Mouse (Mus musculus): Measurements from ENCODE around the gene Gm48551.

Gm48551 gene

GRCm38 (mm10) chr10:81404082-81404481, 19.8 kb downstream of the Gm48551 start:
- no peak for DNase-seq (ENCODE audit: inconsistent ontology term)

DNA sequence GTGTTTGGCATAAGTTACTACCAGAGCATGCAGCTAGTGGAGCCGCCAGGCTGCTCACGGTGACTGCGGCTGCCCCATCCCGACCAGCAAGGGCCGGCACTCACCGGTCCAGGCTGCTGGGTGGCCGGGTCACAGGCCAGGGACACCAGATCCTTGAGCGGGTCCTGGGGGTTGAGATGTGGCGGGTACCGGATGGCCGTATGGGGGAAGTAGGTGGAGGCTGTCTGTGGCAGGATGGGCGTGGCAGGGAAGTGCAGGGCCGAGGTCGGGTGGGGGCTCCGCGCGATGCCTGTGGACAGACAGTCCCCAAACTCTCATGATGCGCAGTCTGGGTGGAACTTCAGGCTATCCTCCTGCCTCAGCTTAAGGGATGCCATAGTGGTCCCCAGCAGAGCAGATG, 20.5 kb downstream of the Gm48551 start:
- no peak for DNase-seq (ENCODE audit: inconsistent ontology term)

DNA sequence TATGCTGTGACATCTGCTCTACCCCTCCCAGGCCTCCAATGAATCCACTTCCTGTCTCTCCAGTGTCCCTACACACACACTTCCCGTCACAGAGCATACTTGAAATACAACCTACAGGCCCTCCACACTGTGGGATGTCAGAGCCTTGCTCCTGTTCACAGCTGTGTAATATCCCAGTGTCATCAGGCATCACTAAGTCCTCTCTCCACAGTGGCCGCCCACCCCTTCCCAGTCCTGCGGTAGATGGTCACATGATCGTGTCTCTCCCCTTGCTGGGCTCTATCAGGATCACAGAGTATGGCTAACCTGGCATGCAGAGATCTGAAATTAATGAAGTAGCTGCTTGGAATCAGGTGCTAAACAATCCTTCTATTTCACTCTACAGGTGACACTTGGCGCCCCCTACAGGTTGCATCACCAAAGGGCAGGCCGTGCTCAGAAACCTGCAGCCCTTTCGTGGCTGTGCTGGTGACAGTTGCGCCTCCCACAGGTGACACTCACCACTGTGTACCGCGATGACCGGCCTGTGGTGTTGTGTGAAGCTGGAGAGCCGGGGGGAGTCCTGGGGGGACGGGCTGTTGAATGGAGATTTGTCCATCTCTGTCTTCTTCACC, 21.4 kb downstream of the Gm48551 start:
- DNase-seq (ENCODE audit: inconsistent ontology term): no peak

DNA sequence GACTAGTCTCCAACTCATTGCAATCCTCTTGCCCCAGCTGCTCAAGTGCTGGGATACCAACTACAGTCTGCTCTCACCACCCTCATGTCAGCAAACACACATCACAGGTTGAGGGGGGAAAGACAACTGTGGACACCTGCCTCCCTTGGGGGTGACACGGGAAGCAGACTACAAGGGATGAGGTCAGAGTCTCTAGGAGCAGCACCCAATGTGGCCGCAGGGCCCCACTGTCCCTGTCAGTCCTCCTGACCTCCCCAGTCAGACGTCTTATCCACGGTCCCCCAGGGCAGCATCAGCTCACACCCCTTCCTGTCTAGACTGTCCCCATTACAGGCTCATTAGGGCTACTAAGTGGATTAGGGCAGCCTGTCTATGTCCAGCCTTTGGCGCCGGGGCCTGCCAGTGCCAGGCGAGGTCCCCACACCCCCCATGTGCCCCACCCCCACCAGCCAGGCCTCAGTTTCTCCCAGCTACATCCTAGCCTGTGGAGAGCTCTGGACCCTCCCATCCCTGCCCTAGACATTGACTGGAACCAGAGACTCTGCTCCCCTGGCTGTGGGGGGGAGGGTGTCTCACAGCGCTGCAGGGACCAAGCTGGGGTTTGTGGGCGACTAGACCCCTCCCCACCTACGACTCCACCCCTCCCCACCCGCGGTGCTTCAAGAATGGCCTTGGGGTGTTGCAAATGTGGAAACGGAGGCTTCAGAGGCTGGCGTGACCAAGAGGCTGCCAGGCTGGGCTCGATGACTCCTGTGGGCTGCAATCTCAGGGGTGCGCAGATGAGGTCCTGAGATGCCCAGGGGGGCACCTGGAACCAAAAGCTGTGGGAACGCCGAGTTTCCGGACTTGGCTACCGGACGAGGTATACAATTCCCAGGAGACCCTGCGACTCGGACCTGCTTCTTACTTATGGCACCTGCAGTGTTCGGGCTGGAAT, 22.5 kb downstream of the Gm48551 start:
- DNase-seq (ENCODE audit: inconsistent ontology term): no peak

DNA sequence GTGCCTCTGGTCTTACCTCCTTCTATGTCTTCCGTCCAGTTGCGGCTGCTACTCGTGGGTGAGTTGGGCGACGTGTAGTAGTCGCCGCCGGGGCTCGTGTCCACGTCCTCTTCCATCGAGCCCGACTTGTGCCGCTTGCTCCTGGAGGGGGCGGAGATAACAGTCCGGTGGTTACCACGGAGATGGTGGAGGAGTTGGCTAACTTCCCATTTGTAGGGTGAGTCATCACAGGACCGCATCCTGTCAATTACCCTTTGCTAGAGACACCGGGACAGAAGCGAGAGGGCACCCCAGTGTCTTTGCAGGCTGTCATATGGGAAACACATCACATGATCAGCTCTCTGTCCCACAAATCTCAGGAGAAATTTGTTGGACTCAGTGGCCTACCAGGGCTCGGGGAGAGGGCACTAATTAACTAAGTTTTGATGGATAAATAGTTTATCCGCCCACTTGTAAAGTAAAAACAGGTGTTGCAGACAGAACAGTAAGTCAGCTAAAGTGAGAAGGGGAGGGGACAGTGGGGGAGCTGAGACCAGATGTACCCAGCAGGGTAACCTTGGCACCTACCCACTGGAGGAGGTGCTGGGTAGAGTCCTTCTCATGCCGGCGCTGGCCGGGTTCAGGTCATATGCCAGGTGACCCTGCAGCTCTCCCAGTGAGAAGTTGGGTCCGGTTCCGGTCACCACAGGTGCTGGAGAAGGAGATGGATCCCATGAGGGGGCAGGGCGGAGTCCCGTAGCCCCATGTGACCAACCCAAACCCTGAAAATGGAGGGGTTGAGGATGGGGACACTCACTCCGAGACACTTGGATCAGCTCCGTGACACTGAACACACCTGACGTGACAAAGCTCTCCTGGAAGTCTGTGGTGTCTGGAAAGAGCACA, 23.5 kb downstream of the Gm48551 start:
- peak; percentile 95 for DNase-seq (ENCODE audit: inconsistent ontology term)

- DNase-seq (ENCODE audit: inconsistent ontology term): no peak
These were observed 24.1 kb downstream of the Gm48551 start for GRCm38 (mm10) chr10:81408424-81408729.

GRCm38 (mm10) chr10:81408871-81409291, 24.6 kb downstream of the Gm48551 start:
- peak; percentile 91 for DNase-seq (ENCODE audit: inconsistent ontology term)

DNA sequence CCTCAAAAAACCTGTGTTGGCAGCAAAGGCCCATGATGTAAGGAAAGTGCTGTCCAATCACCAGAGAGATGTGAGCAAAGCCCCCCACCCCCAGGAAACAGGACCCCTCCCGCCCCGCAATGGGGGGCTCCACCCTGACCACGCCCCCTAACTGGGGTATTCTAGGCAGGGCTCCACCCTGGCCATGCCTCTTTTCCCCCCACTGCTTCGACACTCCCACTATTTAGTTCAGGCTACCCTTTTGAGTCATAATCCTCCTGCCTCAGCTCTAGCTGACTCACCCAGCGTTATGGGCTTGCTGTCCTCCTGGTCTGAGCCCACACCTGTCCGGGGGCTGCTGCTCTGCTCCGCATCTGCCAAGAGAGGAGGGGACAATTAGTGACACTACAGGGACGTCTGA, 25.1 kb downstream of the Gm48551 start:
- DNase-seq (ENCODE audit: inconsistent ontology term): no peak

GRCm38 (mm10) chr10:81410350-81410749, 26.1 kb downstream of the Gm48551 start:
- no peak for DNase-seq (ENCODE audit: inconsistent ontology term)

- DNase-seq (ENCODE audit: inconsistent ontology term): no peak
These were observed 26.7 kb downstream of the Gm48551 start for GRCm38 (mm10) chr10:81410981-81411380.

GRCm38 (mm10) chr10:81411471-81412400, 27.5 kb downstream of the Gm48551 start:
- peak; percentile 87 for DNase-seq (ENCODE audit: inconsistent ontology term)

GRCm38 (mm10) chr10:81412586-81413309, 28.5 kb downstream of the Gm48551 start:
- no peak for DNase-seq (ENCODE audit: inconsistent ontology term)

DNA sequence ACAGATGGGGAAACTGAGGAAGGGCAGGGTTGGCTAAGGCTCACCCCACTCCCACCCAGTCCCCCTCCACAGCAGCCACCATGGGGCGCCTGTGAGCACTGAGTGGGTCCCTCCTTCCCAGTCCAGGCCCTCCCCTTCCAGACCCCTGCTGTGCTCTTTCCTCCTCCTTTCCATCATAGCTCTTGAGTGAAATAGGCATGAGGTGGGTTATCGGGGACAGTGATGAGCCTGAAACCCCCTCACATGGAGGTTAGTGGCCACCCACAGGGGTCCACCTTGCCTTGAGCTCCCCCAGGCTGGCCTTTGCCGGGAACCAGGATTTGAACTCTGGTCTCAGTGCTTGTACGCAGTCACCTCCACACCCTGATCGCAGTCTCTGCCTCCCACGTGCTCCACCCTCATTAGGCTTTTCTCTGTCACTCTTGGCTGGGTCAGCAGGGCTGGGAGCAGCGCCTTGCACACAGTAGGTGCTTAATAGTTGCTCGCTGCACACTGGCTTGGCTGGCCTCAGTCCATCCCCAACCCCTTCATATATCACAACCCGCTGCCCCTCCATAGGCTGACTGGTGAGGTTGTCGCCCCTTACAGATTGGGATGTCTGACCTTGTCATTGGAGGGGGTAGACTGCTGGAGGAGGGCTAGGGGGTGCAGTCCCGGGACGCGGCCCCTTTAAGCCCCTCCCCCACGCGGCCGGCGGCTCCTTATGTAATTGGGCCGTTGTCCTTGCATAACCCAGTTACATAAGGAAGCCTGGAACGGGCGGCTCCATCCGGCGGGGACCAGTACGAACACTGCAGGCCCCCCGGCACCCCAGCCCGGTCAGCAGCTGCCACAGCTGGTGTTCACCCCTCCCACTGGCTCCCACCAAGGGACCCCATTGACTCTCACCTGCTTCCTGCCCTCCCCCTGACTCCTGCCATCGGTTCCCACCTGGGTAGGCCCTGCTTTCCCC, 29.3 kb downstream of the Gm48551 start:
- DNase-seq (ENCODE audit: inconsistent ontology term): peak; percentile 88

- peak; percentile 93 for DNase-seq (ENCODE audit: inconsistent ontology term)
These were observed 30.4 kb downstream of the Gm48551 start for GRCm38 (mm10) chr10:81414682-81415081.

DNA sequence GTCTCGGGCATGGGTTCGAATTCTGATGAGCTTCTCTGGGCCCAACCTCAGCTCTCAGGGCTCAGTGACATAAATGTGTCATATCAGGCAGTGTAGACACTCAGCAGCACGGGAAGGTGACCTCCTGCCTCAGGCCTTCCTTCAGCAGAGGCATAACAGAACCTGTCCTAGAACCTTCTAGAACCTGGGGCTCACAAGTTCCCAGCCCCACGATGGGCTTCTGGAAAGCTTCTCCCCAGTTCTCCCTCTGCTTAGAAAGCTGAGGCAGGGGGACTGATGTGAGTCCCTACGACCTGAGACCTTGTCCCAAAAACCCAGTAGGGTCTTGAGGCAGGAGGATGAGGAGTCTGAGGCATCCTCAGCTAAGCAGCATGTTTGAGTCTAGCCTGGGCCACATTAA, 30.9 kb downstream of the Gm48551 start:
- no peak for DNase-seq (ENCODE audit: inconsistent ontology term)

- peak; percentile 57 for DNase-seq (ENCODE audit: inconsistent ontology term)
These were observed 31.5 kb downstream of the Gm48551 start for GRCm38 (mm10) chr10:81415549-81416310.

GRCm38 (mm10) chr10:81416581-81417226, 32.4 kb downstream of the Gm48551 start:
- peak; percentile 94 for DNase-seq (ENCODE audit: inconsistent ontology term)
